Mouse (Mus musculus) heart, postnatal 0 days (tissue): ENCODE measurements at regions not wholly inside any gene's neighbourhood (a gene's known extent, or its start where the extent isn't known, plus 50 kb on each side); places are given as distances from the start of the nearest gene placed in this dataset.

Experiments
- ATAC-seq: fragments of 200-750 bp; cut with Nextera tagmentation; 2 replicates; pipeline ENCODE4 v1.8.0; 2017; ENCODE audit warnings: low read depth, moderate number of reproducible peaks, moderate library complexity; ENCODE audit not compliant: insufficient read depth
- DNase-seq: peaks from one replicate; pipeline ENCODE4 v3.0.0-alpha.2; 2016; ENCODE audit warnings: low spot score
- H3K27ac ChIP-seq: fragments of 300-500 bp; sonication (generic); 2 replicates; pipeline ENCODE4 v1.5.1; 2014; ENCODE audit warnings: low read depth, mild to moderate bottlenecking
- H3K27me3 ChIP-seq: fragments of 300-500 bp; sonication (generic); 2 replicates; pipeline ENCODE4 v1.6.1; 2014; ENCODE audit warnings: low read length, mixed read lengths; ENCODE audit not compliant: control insufficient read depth, insufficient read depth
- H3K36me3 ChIP-seq: fragments of 300-500 bp; sonication (generic); replicated peaks from 2 replicates; pipeline ENCODE4 v1.6.1; 2014; ENCODE audit warnings: low read length, mixed read lengths; ENCODE audit not compliant: control insufficient read depth, insufficient read depth
- H3K4me1 ChIP-seq: fragments of 300-500 bp; sonication (generic); 2 replicates; pipeline ENCODE4 v1.6.1; 2014; ENCODE audit warnings: antibody characterized with exemption; ENCODE audit not compliant: control insufficient read depth, insufficient read depth
- H3K4me2 ChIP-seq: fragments of 300-500 bp; sonication (generic); 2 replicates; pipeline ENCODE4 v1.6.1; 2014; ENCODE audit warnings: low read depth, mild to moderate bottlenecking, low read length, moderate library complexity
- H3K4me3 ChIP-seq: fragments of 300-500 bp; sonication (generic); 2 replicates; pipeline ENCODE4 v1.5.1; 2014; ENCODE audit warnings: low read depth, low read length
- H3K9ac ChIP-seq: fragments of 300-500 bp; sonication (generic); replicated peaks from 2 replicates; pipeline ENCODE4 v1.6.1; 2014; ENCODE audit warnings: low read depth, low read length, mixed read lengths
- H3K9me3 ChIP-seq: fragments of 300-500 bp; sonication (generic); replicated peaks from 2 replicates; pipeline ENCODE4 v1.6.1; 2016; ENCODE audit warnings: low read length; ENCODE audit not compliant: control insufficient read depth
- CTCF ChIP-seq: IDR thresholded peaks from 2 replicates; pipeline ENCODE4 v1.5.1; 2016; ENCODE audit warnings: antibody characterized with exemption, control low read depth, low read depth
- EP300 ChIP-seq: IDR thresholded peaks from 2 replicates; pipeline ENCODE4 v1.6.1; 2016; ENCODE audit warnings: antibody characterized with exemption, low read depth
- whole genome bisulfite sequencing: fragments of 180-500 bp; shearing (Covaris S2); extraction: QIAGEN DNeasy Blood & Tissue Kit; methylation state at CpG from one replicate; pipeline ENCODE4 v1.1.7; 2014; 5-methylcytosine and 5-hydroxymethylcytosine counted together

DNA sequence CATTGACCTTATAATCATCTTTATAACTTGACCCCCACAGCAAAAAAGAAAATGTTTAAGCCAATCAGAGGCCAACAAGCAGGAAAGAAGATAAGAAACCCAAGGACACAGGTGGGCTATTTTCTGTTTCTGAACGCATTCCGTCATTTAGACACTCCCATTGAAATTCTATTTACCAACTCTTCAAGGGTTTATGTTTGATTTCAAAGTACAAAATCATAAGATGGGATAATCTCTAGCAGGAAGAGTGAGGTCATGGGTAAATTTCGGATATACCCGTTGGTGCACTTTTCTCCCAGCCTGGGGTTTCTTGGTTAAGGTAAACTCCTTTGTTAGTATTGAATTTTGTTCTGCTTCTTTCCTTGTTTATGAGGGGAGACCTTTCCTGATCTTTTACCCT, 230.9 kb upstream of the Dcn start:
- Histone ChIP-seq H3K36me3 (no peaks in the 10 kb centered on the region), H3K9ac (no peak overlapping the region), H3K27ac (no peak overlapping the region), H3K27me3 (no peaks in the 10 kb centered on the region), H3K4me3 (no peak overlapping the region), H3K4me2 (no peak overlapping the region), H3K4me1 (no peaks in the 10 kb centered on the region), H3K9me3 (no peaks in the 10 kb centered on the region)
- TF ChIP-seq EP300 (no peak), CTCF (no peak)
- DNase-seq (no peak), ATAC-seq (no peak)
- WGBS = 69% methylated on average over 4 of the region's 4 CpGs

GRCm38 (mm10) chr10:97249760-97250159, 229.6 kb upstream of the Dcn start:
- no peaks in the 10 kb centered on the region for H3K27me3 ChIP-seq
- H3K4me1 ChIP-seq = no peaks in the 10 kb centered on the region
- H3K36me3 ChIP-seq = no peaks in the 10 kb centered on the region
- no peak overlapping the region for H3K4me2 ChIP-seq
- ATAC-seq (no peak), DNase-seq (no peak)
- no peak for TF ChIP-seq EP300
- no peak for TF ChIP-seq CTCF
- no peak overlapping the region for H3K27ac ChIP-seq
- 68% methylated on average over 1 of the region's 1 CpGs for WGBS
- H3K4me3 ChIP-seq = no peak overlapping the region
- no peak overlapping the region for H3K9ac ChIP-seq
- no peaks in the 10 kb centered on the region for H3K9me3 ChIP-seq

DNA sequence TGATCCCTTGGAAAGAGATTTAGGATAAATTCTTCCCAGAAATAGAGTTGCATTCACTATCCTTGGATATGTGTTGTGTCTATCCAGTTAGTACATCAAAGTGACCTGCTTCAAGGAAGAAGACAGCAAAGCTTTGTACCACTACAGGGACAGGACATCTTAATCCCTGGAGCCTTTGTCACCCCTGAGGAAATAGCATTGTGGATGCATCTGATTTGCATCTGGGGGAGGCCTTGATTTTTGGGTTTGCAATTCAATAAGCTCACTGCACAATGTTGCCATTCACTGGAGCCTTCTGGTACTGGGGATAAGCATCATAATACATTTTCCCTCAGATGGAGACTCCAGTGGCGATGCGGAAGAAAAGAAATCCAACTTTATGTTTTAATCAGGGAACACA, 229.2 kb upstream of the Dcn start:
- Histone ChIP-seq H3K4me1 (no peaks in the 10 kb centered on the region), H3K4me3 (no peak overlapping the region), H3K9ac (no peak overlapping the region), H3K36me3 (no peaks in the 10 kb centered on the region), H3K4me2 (no peak overlapping the region), H3K27me3 (no peaks in the 10 kb centered on the region), H3K9me3 (no peaks in the 10 kb centered on the region), H3K27ac (no peak overlapping the region)
- DNase-seq (no peak), ATAC-seq (no peak)
- WGBS = 91% methylated on average over 2 of the region's 2 CpGs
- no peak for TF ChIP-seq CTCF
- no peak for TF ChIP-seq EP300

DNA sequence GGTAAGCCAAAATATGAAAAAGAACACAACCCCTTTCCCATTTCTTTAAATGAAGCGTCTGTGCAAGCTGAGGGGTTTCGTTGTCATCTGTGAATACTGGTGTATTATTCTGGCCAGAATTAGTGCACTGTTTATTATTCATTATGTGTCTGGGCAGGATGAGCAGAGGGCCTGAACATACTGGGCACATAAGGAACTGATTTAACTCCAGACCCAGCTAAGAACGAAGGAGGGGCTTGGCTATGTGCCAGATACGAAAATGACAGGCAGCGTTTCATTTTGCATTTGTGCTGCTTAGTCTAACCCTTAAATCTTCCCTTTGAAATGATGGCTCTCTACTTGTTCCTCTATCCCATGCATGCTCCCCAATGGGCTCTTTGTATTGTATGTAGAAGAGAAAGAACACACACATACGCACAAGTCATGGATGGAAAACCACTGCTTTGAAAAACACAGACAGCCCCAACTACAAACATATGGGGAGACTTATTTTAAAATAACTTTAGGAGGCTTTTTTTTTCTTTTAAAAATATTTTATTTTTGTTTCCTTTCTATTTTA, 213.4 kb upstream of the Dcn start:
- no peak overlapping the region for H3K4me2 ChIP-seq
- no peak overlapping the region for H3K9ac ChIP-seq
- H3K27ac ChIP-seq = no peak overlapping the region
- no peaks in the 10 kb centered on the region for H3K27me3 ChIP-seq
- 73% methylated on average over 6 of the region's 6 CpGs for WGBS
- DNase-seq (no peak), ATAC-seq (no peak)
- no peaks in the 10 kb centered on the region for H3K36me3 ChIP-seq
- TF ChIP-seq EP300 = no peak
- no peak for TF ChIP-seq CTCF
- no peak overlapping the region for H3K4me3 ChIP-seq
- H3K4me1 ChIP-seq = no peaks in the 10 kb centered on the region
- H3K9me3 ChIP-seq = no peaks in the 10 kb centered on the region

- Histone ChIP-seq H3K4me1 (no peaks in the 10 kb centered on the region), H3K9ac (no peak overlapping the region), H3K4me3 (no peak overlapping the region), H3K4me2 (no peak overlapping the region), H3K27me3 (no peaks in the 10 kb centered on the region), H3K36me3 (no peaks in the 10 kb centered on the region), H3K27ac (no peak overlapping the region), H3K9me3 (no peaks in the 10 kb centered on the region)
- WGBS = 59% methylated on average over 2 of the region's 2 CpGs
- no peak for ATAC-seq
- no peak for TF ChIP-seq EP300
- TF ChIP-seq CTCF = no peak
- no peak for DNase-seq
Measured at GRCm38 (mm10) chr10:97282416-97282815, 197.0 kb upstream of the Dcn start.

GRCm38 (mm10) chr10:97282841-97283496, 196.4 kb upstream of the Dcn start:
- no peak for TF ChIP-seq EP300
- no peak for TF ChIP-seq CTCF
- ATAC-seq = no peak
- H3K9ac ChIP-seq = no peak overlapping the region

More at GRCm38 (mm10) chr10:97282841-97283496, 196.4 kb upstream of the Dcn start:
- Histone ChIP-seq H3K4me2 (no peak overlapping the region), H3K4me3 (no peak overlapping the region), H3K9me3 (no peaks in the 10 kb centered on the region), H3K4me1 (no peaks in the 10 kb centered on the region), H3K27ac (no peak overlapping the region), H3K36me3 (no peaks in the 10 kb centered on the region), H3K27me3 (no peaks in the 10 kb centered on the region)
- 56% methylated on average over 4 of the region's 4 CpGs for WGBS
- DNase-seq = no peak
